Mouse (Mus musculus) kidney, adult 2 months (tissue): ENCODE measurements around the gene Lsamp.

ENCODE experiments used
- CTCF ChIP-seq: fragments of 200-500 bp; conservative IDR thresholded peaks from 2 replicates; pipeline ENCODE4 v1.5.1; 2011; ENCODE audit warnings: low read depth, mild to moderate bottlenecking, control low read depth, low read length, moderate library complexity, mixed read lengths; ENCODE audit not compliant: insufficient read depth, insufficient read length
- POLR2A ChIP-seq: fragments of 200-500 bp; IDR thresholded peaks from one replicate; pipeline ENCODE4 v1.6.1; 2011; ENCODE audit warnings: low read depth, low read length, control low read depth

GRCm38 (mm10) chr16:41091259-41091658 lies 1107.1 kb downstream of the Lsamp start:
- TF ChIP-seq CTCF, result no peak
- TF ChIP-seq POLR2A, result no peak
